Mouse (Mus musculus): ENCODE results near the gene Fndc3b.
A peak's percentile ranks its signal among the peaks of the same experiment; 100 is the strongest.
"Not testable (repeated sequence)": the region's sequence is repeated elsewhere in the genome, so short reads cannot be mapped to it uniquely, and the experiment has no call there.

Fndc3b gene

GRCm38 (mm10) chr3:27491821-27492220 lies 219.3 kb downstream of the Fndc3b start:
- DNase-seq, result no peak

- DNase-seq, result no peak
Observed at GRCm38 (mm10) chr3:27491367-27491766, 219.7 kb downstream of the Fndc3b start.

GRCm38 (mm10) chr3:27490891-27491290 lies 220.2 kb downstream of the Fndc3b start:
- DNase-seq, result no peak

- DNase-seq, result no peak
Observed at GRCm38 (mm10) chr3:27489550-27489949, 221.6 kb downstream of the Fndc3b start.

- DNase-seq, result no peak
Observed at GRCm38 (mm10) chr3:27485141-27485540, 226.0 kb downstream of the Fndc3b start.

- DNase-seq, result no peak
Observed at GRCm38 (mm10) chr3:27484698-27485097, 226.4 kb downstream of the Fndc3b start.

GRCm38 (mm10) chr3:27483762-27484161 lies 227.3 kb downstream of the Fndc3b start:
- DNase-seq, result no peak

- DNase-seq, result no peak
Observed at GRCm38 (mm10) chr3:27483321-27483720, 227.8 kb downstream of the Fndc3b start.

GRCm38 (mm10) chr3:27481738-27482137 lies 229.4 kb downstream of the Fndc3b start:
- no peak for DNase-seq

GRCm38 (mm10) chr3:27479378-27479777 lies 231.7 kb downstream of the Fndc3b start:
- DNase-seq, result no peak

- DNase-seq, result no peak
Observed at GRCm38 (mm10) chr3:27478563-27479156, 232.4 kb downstream of the Fndc3b start.

GRCm38 (mm10) chr3:27477749-27478148 lies 233.4 kb downstream of the Fndc3b start:
- not testable (repeated sequence) for DNase-seq

- DNase-seq, result no peak
Observed at GRCm38 (mm10) chr3:27475899-27476298, 235.2 kb downstream of the Fndc3b start.

- no peak for DNase-seq
Observed at GRCm38 (mm10) chr3:27473801-27474599, 237.1 kb downstream of the Fndc3b start.

- no peak for DNase-seq
Observed at GRCm38 (mm10) chr3:27472846-27473245, 238.3 kb downstream of the Fndc3b start.

GRCm38 (mm10) chr3:27470781-27471180 lies 240.3 kb downstream of the Fndc3b start:
- no peak for DNase-seq

- no peak for DNase-seq
Observed at GRCm38 (mm10) chr3:27469971-27470370, 241.1 kb downstream of the Fndc3b start.

GRCm38 (mm10) chr3:27467505-27468020 lies 243.5 kb downstream of the Fndc3b start:
- peak in 1 of 2 experiments; percentile 38 for DNase-seq

GRCm38 (mm10) chr3:27466297-27466901 lies 244.7 kb downstream of the Fndc3b start:
- DNase-seq, result no peak

- DNase-seq, result no peak
Observed at GRCm38 (mm10) chr3:27463373-27463772, 247.7 kb downstream of the Fndc3b start.

GRCm38 (mm10) chr3:27462934-27463333 lies 248.2 kb downstream of the Fndc3b start:
- peak in 1 of 2 experiments; percentile 34 for DNase-seq

- DNase-seq, result peak in 1 of 2 experiments; percentile 51
Observed at GRCm38 (mm10) chr3:27462316-27462902, 248.7 kb downstream of the Fndc3b start.

- DNase-seq, result peak; percentile 65 to 76
Observed at GRCm38 (mm10) chr3:27461861-27462260, 249.2 kb downstream of the Fndc3b start.
